Mouse (Mus musculus): ENCODE measurements at regions not wholly inside any gene's neighbourhood (a gene's known extent, or its start where the extent isn't known, plus 50 kb on each side); places are given as distances from the start of the nearest gene placed in this dataset.
A peak's percentile ranks its signal among the peaks of the same experiment; 100 is the strongest.

DNA sequence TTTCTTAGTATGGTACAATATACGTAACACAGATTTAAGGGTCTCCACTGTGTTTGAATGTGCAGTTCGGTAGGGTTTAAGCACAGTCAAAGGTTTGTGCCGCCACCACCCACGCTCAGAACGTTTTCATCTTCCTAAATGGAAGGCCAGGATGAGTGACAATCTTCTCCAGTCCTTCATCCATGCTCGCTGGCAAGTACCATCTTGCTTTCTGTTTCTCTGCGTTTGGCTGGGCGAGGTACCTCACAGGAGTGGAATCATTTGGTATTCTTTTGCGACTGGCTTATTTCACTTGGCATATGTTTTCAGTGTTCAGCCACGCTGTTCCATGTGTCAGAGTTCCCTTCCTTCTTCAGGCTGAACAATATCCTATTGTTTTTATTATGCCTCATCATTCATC, 342.3 kb downstream of the Pax1 start:
- no peak for DNase-seq (ENCODE audit: low spot score in 2 of 2)

- no peak for DNase-seq (ENCODE audit: low spot score in 2 of 2)
These were observed 340.8 kb downstream of the Pax1 start for GRCm38 (mm10) chr2:147702330-147703063.

GRCm38 (mm10) chr2:147699524-147700081, 337.9 kb downstream of the Pax1 start:
- no peak for DNase-seq (ENCODE audit: low spot score in 2 of 2)

DNA sequence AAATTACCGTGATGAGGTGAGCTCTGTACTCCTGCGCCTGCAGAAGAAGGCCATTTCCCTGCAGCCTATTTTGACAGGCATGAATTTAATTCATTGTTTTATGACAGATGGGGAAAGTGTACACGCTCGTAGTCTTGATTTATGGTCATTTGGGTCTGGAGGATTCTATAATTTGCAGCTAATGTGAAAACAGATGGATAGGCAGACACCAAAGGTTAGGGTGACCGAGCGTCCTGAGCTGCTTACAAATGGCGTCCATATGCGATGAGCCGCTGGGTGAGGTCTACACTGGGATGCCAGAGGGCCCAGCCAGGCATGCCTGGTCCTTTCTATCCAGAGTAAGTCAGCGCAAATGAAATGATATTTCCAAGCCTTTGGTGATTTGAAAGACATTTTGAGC, 330.2 kb downstream of the Pax1 start:
- no peak for DNase-seq (ENCODE audit: low spot score in 2 of 2)

DNA sequence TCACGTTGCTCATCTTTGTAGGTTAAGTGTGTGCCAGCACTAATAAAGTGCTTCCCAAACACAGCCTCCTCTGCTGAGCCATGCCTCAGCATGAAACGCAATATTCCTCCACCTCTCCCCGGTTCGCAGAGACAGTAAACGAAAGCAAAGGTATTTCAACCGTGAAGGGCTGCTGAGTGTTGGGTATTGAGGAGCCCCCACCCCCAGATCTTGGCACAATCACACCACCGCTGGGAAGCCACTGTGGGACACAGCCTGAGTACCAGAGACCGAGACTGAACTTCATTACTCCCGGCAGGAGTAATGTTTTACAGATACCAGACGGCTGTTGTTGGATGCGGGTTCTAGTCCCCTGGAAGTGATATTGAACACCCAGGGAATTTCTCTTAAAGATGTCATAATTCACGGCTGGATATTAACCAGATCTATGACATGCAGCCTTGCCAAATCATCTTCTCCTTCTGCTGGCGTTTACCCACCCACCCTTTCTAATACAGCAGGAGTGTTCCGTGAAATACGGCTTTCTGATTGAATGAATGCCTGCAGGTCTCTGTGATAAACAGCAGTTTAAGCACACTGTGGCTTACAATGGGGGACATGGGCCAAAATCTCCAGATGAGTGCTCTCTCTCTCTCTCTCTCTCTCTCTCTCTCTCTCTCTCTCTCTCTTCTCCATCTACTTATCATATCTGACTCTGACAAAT, 328.9 kb downstream of the Pax1 start:
- DNase-seq (ENCODE audit: low spot score in 2 of 2): no peak

GRCm38 (mm10) chr2:147688742-147689141, 327.0 kb downstream of the Pax1 start:
- peak; percentile 22 to 32 for DNase-seq (ENCODE audit: low spot score in 2 of 2)

GRCm38 (mm10) chr2:147656667-147657066, 294.9 kb downstream of the Pax1 start:
- no peak for DNase-seq (ENCODE audit: low spot score in 2 of 2)

DNA sequence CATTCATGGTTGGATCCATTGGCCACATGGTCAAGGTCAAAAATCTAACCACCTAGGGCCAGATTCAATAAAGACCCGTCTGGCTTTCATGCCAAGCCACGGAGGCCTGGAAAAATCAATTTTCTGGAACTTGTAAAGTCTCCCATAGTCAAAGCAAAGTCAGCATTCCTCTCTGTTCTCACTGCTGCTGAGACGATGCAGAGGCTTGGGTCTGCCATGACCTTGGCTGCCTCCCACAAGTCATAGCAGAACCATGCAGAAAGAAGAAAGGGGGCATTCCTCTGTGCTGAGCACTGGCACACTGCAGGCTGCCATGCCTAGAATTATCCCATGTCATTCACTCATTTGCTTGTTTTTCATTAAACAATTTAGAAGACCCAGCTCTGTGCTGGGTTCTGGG, 288.5 kb downstream of the Pax1 start:
- no peak for DNase-seq (ENCODE audit: low spot score in 2 of 2)

GRCm38 (mm10) chr2:147647972-147648371, 286.2 kb downstream of the Pax1 start:
- no peak for DNase-seq (ENCODE audit: low spot score in 2 of 2)

DNA sequence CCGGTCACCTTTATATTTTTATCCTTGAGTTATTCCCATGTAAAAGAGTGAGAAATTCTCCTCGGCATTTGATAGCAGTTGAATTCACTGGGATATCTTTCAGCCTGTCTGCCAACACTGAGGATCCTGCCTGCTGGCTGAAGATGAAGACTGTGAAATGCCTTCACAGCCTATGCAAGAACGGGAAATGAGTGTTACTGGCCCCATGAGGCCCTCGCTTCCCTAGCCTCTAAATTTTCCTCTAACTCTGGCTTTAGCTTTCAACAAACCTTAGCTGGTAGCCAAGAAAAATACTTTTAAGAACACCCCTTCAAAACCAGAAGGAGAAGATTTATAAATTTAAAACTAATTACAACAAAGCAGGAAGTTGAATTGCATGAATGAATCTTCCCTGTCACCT, 285.8 kb downstream of the Pax1 start:
- DNase-seq (ENCODE audit: low spot score in 2 of 2): no peak

- no peak for DNase-seq (ENCODE audit: low spot score in 2 of 2)
These were observed 276.2 kb downstream of the Pax1 start for GRCm38 (mm10) chr2:147637882-147638281.

GRCm38 (mm10) chr2:147632737-147633136, 271.0 kb downstream of the Pax1 start:
- no peak for DNase-seq (ENCODE audit: low spot score in 2 of 2)

GRCm38 (mm10) chr2:147629716-147630115, 268.0 kb downstream of the Pax1 start:
- DNase-seq (ENCODE audit: low spot score in 2 of 2): no peak

- no peak for DNase-seq (ENCODE audit: low spot score in 2 of 2)
These were observed 265.4 kb downstream of the Pax1 start for GRCm38 (mm10) chr2:147627096-147627495.

- no peak for DNase-seq (ENCODE audit: low spot score in 2 of 2)
These were observed 261.4 kb downstream of the Pax1 start for GRCm38 (mm10) chr2:147623116-147623515.

GRCm38 (mm10) chr2:147617849-147618248, 256.1 kb downstream of the Pax1 start:
- no peak for DNase-seq (ENCODE audit: low spot score in 2 of 2)

DNA sequence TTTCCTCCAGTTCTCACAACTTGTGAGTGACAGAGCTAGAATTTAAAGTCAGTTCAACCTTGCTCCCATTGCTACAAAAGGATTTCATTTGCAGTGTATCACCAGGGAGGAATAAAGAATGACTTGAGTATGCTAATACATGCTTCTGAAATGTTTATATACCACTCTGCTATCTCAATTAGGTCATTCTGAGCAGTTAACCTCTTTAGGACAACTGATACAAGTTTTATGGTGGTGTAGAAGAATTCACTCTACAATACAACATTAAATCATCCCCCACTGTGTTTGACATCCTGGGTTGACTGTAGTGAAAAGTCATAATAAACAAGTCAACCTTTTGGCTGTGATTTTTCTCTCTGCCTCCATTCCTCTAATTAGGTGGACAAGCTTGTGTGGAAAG, 248.6 kb downstream of the Pax1 start:
- no peak for DNase-seq (ENCODE audit: low spot score in 2 of 2)

DNA sequence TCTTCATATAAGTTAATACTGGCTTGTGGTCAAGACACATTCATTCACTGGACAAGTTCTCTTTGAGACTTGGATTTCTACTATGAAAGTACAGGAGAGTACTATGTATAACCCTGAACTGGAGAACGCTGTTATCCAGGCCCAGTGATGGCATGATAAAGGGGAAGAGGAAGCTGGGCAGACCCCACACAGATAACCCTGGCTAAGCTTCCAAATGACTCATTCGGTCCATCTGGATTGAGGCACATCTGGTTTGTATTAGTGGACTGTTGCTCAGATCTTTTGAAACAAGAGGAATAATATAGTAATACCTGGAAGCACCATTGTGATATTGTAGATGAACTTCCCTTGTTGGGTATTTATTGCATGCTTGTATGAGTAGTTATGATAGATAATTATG, 239.9 kb downstream of the Pax1 start:
- no peak for DNase-seq (ENCODE audit: low spot score in 2 of 2)

DNA sequence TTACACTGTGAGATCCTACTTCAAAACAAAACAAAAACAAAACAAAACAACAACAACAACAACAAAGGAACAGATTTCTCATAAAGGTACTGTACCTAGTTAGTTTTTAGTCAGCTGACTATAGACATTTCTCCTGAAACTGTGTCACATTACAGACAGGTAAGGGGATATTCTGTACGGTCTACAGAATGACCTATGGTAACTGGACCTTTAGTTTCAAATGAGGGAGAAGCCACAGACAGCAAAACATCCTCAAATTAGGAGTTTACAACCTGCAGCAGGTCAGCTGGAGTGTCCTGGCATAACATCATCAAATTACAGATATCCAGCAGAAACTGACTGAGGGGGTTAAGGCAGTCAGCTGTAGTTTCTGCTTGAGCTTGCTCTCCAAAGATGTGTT, 210.7 kb downstream of the Pax1 start:
- no peak for DNase-seq (ENCODE audit: low spot score in 2 of 2)

- DNase-seq (ENCODE audit: low spot score in 2 of 2): no peak
These were observed 199.5 kb downstream of the Pax1 start for GRCm38 (mm10) chr2:147561220-147561619.

DNA sequence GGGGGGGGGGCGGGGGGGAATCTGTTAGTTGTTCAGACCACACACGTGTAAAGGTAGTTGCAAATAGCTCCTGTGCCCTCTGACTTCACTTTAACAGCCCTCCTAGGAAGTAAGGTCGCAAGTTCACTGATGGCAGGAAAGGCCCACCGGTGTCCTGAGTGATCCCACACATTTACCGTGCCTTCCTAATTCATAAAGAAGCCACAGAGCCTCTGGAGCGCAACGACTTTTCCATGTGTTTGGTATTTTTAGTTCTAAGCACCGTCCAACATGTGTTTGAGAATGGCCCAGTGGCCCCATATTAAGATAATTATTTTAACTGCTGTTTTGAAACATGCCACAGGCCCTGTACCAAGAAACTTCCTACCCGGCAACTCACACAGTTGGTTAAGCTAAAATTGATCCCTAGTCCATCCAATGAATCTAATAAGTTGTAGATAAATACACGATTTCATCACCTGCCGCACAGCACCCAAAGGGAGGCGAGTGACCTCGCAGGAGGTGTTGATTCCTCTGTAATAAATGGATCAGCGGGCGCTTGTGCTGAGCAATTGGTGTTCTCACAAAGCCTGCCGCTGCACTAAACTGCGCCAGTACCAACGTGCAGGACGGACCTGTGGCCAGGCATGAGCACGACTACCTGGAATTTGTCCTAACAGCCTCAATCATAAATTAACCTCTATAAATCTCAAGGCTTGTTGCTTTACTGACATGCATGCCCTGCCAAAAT, 198.9 kb downstream of the Pax1 start:
- DNase-seq (ENCODE audit: low spot score in 2 of 2): no peak

GRCm38 (mm10) chr2:147529161-147529560, 167.4 kb downstream of the Pax1 start:
- no peak for DNase-seq (ENCODE audit: low spot score in 2 of 2)

Data from adrenal gland, adult 18-20 months (tissue).